In the genomic region with DNA sequence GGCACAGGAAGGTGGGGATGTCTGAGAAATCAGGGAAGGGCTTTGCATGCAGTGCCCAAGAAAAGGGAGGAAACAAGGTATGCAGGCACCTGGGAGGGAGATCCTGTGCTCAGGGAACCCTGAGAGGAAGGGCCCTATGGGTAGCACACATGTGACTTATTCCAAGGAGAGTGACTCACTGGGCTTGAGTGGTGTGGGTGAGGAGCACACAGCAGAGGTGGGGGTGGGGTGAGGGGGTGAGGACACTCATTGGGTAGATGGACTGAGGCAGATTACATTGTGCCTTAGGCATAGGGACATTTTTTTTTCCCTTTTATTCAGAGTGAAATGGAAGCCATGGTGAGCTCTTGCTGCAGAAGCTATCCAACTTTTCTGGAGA, we compare ENCODE assay signal across 14 mouse cellular contexts. TPM values are rescaled to one million over a fixed set of nuclear protein-coding genes. Genes with fewer than 3 reads are reported as not detected.
DNase-seq lines count a peak whose midpoint lies in the region.
"Had no signal": no experiment of that assay in that cellular context is flagged by ENCODE, and none has a peak within 500 bp of the region (broad histone marks: within the 10 kb centered on the region; RNA-seq: fewer than 3 reads in every experiment).

No protein-coding gene starts in this region.

- DNase-seq in adrenal gland, adult 2 months: peak; percentile 10
- DNase-seq in adrenal gland, postnatal 25 days: no peak
- DNase-seq in lung, adult 18-20 months: peak; percentile 3 to 13
- no peak for DNase-seq in lung, postnatal 14 days
- peak; percentile 7 for DNase-seq in retina, postnatal 1 day
- DNase-seq in retina, embryonic 14.5 days (ENCODE audit: low spot score): no peak
- DNase-seq in heart, postnatal 10 days: no peak
- no peak for DNase-seq in right cerebral cortex, postnatal 10 days (ENCODE audit: low spot score in 2 of 2)
- DNase-seq: gastrocnemius, postnatal 36 days; liver; liver, postnatal 0 days; right cerebral cortex, postnatal 25 days; thymus, postnatal 14 days had no signal

- intact Hi-C loops in heart, postnatal 10 days (cut with DNase I): no loop called here

RNA-seq across cellular contexts. Expression of a gene that starts 30.6 kb away (rescaled TPM):
- 10 to 100 TPM; 10.6 to 12.6 TPM for total RNA-seq in adrenal gland, adult 2 months (2021)
- polyA plus RNA-seq in adrenal gland, adult 2 months (2012; rRNA removed): 1.5 and 2.1 TPM in 2 replicates
- total RNA-seq in adrenal gland, postnatal 25 days (2021): 16.5 and 17.9 TPM in 2 replicates
- total RNA-seq in heart, postnatal 10 days (2021): under 1 TPM; 0.17 to 0.36 TPM
- total RNA-seq: MEL had no signal

Comparison
In these comparisons a context has a peak if more than half of its experiments do, and no peak if none do; other contexts are left out.
1. DNase-seq: peak in adrenal gland, adult 2 months (single experiment), lung, adult 18-20 months (2 of 2) and retina, postnatal 1 day (single experiment); none in adrenal gland, postnatal 25 days (single experiment), lung, postnatal 14 days (single experiment), retina, embryonic 14.5 days (single experiment), heart, postnatal 10 days (0 of 2) and right cerebral cortex, postnatal 10 days (0 of 2).
2. RNA of a gene that starts 30.6 kb away (total RNA-seq): 16.5 to 17.9 TPM in adrenal gland, postnatal 25 days and 10.6 to 12.6 TPM in adrenal gland, adult 2 months; 0.17 to 0.36 TPM in heart, postnatal 10 days; every median in the first group is over 4 times any median in the second.